Mouse (Mus musculus) megakaryocyte, embryonic 14.5 days (primary cell): ENCODE results near the gene Slc10a4.

Experiments used
- FLI1 ChIP-seq: IDR thresholded peaks from 2 replicates; pipeline ENCODE4 v1.6.1; 2012; ENCODE audit warnings: low read length, inconsistent platforms, mixed read lengths
- GATA1 ChIP-seq: IDR thresholded peaks from 3 replicates; pipeline ENCODE4 v1.6.1; 2012; ENCODE audit warnings: mixed read lengths, low read length, inconsistent platforms, borderline replicate concordance

DNA sequence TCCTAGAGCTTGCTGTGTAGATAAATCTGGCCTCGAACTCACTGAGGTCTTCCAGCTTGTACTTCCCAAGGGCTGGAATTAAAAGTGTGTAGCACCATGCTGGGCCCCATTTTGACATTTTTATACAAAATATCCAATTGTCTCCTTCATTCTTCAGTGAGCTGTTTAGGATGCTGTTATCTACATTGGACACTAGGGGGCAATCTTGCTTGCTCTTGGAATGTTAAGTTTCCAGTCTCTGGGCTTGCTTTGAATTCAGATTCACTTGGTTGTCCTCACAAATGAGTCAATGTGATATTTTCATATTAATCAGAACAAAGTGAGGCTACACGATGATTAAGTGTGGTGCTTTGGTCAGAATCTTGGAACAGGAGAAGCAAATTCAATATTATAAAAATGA is 22.6 kb upstream of the Slc10a4 start:
- TF ChIP-seq GATA1 (no peak), FLI1 (no peak)
